Mouse (Mus musculus) lung, embryonic 15.5 days (tissue): ENCODE data around the gene Lacc1. TPM values are rescaled to one million over a fixed set of nuclear protein-coding genes. Genes with fewer than 3 reads are reported as not detected.
A peak's percentile ranks its signal among the peaks of the same experiment; 100 is the strongest.

Experiments
- ATAC-seq: fragments of 200-750 bp; cut with Nextera tagmentation; 2 replicates; pipeline ENCODE4 v1.8.0; 2017; ENCODE audit warnings: moderate number of reproducible peaks, borderline replicate concordance; ENCODE audit not compliant: low FRiP score, low TSS enrichment; ENCODE audit errors: extremely low read depth
- H3K27ac ChIP-seq: fragments of 300-500 bp; sonication (generic); 2 replicates; pipeline ENCODE4 v1.5.1; 2015; ENCODE audit warnings: moderate library complexity, mild to moderate bottlenecking, inconsistent platforms
- H3K27me3 ChIP-seq: fragments of 300-500 bp; sonication (generic); 2 replicates; pipeline ENCODE4 v1.6.1; 2015; ENCODE audit warnings: inconsistent platforms
- H3K36me3 ChIP-seq: fragments of 300-500 bp; sonication (generic); 2 replicates; pipeline ENCODE4 v1.6.1; 2015; ENCODE audit warnings: inconsistent platforms
- H3K4me1 ChIP-seq: fragments of 300-500 bp; sonication (generic); 2 replicates; pipeline ENCODE4 v1.6.1; 2015; ENCODE audit warnings: inconsistent platforms
- H3K4me2 ChIP-seq: fragments of 300-500 bp; sonication (generic); 2 replicates; pipeline ENCODE4 v1.6.1; 2015; ENCODE audit warnings: inconsistent platforms, mild to moderate bottlenecking, moderate library complexity
- H3K4me3 ChIP-seq: fragments of 300-500 bp; sonication (generic); 2 replicates; pipeline ENCODE4 v1.5.1; 2015; ENCODE audit warnings: mild to moderate bottlenecking, inconsistent platforms
- H3K9ac ChIP-seq: fragments of 300-500 bp; sonication (generic); 2 replicates; pipeline ENCODE4 v1.6.1; 2015; ENCODE audit warnings: inconsistent platforms
- H3K9me3 ChIP-seq: fragments of 300-500 bp; sonication (generic); 2 replicates; pipeline ENCODE4 v1.6.1; 2016; ENCODE audit warnings: inconsistent platforms
- WGBS: fragments of 180-500 bp; shearing (Covaris S2); methylation state at CpG from one replicate; pipeline ENCODE4 v1.1.7; 2015; 5-methylcytosine and 5-hydroxymethylcytosine counted together
- polyA plus RNA-seq: library from polyadenylated mRNA; unstranded; fragments of >200 nt; fragmentation: Nextera tagmentation; extraction: Ambion mirVana; gene quantifications from 2 replicates; pipeline ENCODE4 v1.2.1, GENCODE M21; 2015

Lacc1 gene
- 12.3 and 15.0 TPM in 2 replicates for polyA plus RNA-seq

DNA sequence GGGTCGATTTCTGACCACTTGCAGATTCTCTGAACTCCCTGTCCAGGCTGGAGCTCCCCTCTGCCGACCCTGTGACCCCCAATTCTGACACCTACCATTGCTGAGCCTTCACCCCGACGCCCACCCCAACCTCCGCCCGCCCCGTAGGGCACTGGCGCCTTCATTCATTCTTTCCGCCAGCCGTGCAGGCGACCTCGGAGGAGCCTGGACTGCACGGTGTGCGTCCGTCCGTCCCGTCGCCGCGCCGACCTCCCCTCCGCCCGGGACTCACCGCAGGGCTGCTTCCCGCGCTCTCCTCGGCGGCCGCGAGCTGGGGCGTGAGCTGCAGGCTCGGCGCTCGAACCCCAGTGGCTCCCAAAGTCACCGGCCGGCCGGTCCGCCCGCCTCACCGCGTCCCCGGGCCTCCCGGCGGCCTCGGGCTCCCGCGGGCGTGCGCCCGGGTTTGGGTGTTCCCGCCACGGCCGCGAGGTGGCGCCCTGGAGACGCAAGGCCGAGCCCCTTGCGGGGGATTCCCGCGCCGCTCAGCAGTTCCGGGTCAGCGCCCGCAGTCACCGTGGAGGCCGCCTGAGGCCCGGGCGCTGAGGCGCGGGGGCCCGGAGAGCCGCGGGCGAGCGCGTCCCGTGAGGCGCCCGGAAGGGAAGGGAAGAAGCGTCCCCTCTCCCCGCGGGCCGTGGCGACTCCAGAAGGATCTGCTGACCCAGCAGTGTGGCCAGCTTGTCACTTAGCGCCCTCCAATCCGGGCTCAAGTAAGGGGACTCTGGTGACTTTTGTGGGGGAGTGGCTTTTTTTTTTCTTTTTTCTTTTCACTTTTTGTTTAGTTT, at the start of gene Lacc1, which contains the start of gene Ccdc122:
Gene Lacc1, minus strand, starts transcription at position 679 of the 821 bp plus-strand sequence.
Gene Ccdc122, plus strand, starts transcription at position 547 of the 821 bp plus-strand sequence.
- H3K27me3 ChIP-seq: no peaks in the 10 kb centered on the region
- peaks cover 26% of the 10 kb centered on the region for H3K4me1 ChIP-seq
- H3K9ac ChIP-seq: peak within 1 kb of the TSS; percentile 81
- WGBS: under 1% methylated on average over 81 of the region's 86 CpGs
- ATAC-seq: peak; percentile 80
- peak within 1 kb of the TSS; percentile 85 for H3K4me2 ChIP-seq
- H3K4me3 ChIP-seq: peak within 1 kb of the TSS; percentile 82
- H3K27ac ChIP-seq: 0 out of 2 replicates have a peak within 1 kb of the TSS, but pooled peaks have one; percentile 5
- H3K9me3 ChIP-seq: no peaks in the 10 kb centered on the region
- no peaks in the 10 kb centered on the region for H3K36me3 ChIP-seq

DNA sequence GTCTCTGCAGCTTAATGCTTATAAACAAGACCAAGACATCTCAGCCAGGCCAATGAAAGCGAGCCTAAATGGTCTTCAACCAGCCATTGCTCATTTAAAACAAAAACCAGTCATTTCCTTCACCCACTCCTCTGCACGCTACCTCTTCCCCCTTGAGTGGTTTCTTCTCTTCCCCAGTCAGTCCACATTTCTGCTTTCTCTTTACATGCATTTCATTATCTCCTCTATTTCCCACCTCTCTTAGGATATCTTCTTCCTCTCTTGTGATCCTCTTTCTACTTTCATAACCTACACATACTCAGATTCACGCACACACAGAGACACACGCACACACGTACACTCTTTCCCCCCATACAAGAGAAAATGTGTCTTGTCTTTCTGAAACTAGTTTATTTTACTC, 44.5 kb upstream of the Lacc1 start:
- no peaks in the 10 kb centered on the region for H3K27me3 ChIP-seq
- H3K9ac ChIP-seq: no peak overlapping the region
- H3K4me3 ChIP-seq: no peak overlapping the region
- H3K9me3 ChIP-seq: no peaks in the 10 kb centered on the region
- no peaks in the 10 kb centered on the region for H3K36me3 ChIP-seq
- no peaks in the 10 kb centered on the region for H3K4me1 ChIP-seq
- no peak overlapping the region for H3K4me2 ChIP-seq
- 84% methylated on average over 5 of the region's 5 CpGs for whole genome bisulfite sequencing
- no peak overlapping the region for H3K27ac ChIP-seq
- ATAC-seq: no peak

DNA sequence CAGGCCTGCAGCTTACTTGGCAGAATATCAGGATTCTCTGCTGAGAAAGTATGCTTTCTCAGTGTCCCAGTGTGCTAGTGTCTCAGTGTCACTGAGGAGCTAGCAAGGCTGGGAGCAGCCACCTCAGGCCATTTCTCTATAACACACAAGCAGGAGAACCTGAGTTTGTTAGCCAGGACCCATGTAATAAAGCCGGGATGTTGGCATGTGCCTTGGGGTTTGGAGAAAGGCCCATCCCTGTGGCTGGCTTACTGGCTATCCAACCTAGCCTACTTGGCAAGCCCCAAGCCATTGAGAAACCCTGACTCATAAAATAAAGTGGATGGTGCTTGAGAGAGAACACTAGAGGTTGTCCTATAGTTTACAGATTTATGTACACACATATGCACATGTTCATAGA, 32.7 kb upstream of the Lacc1 start:
- WGBS: 84% methylated on average over 1 of the region's 1 CpGs
- Histone ChIP-seq H3K9ac (no peak overlapping the region), H3K9me3 (no peaks in the 10 kb centered on the region), H3K4me3 (no peak overlapping the region), H3K27me3 (no peaks in the 10 kb centered on the region), H3K36me3 (no peaks in the 10 kb centered on the region), H3K27ac (no peak overlapping the region), H3K4me1 (no peaks in the 10 kb centered on the region), H3K4me2 (no peak overlapping the region)
- ATAC-seq: no peak

DNA sequence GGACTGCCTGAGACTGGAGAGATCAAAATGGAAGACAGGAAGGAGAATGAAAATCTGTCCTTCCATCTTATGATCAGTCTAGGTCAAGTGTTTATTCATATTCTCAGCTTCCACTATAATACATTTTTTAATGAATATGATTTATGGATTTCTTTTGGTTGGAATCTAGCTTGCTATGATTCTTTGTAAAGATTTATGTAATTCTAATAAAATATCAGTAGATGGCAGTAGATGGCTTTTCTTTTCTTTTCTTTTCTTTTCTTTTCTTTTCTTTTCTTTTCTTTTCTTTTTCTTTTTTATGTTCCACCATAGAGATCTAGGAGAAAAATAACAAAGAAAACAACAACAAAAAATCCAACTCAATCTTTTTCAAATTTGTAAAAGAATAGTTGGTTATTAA, 16.6 kb upstream of the Lacc1 start:
- Histone ChIP-seq H3K4me1 (no peaks in the 10 kb centered on the region), H3K4me2 (no peak overlapping the region), H3K4me3 (no peak overlapping the region), H3K9me3 (no peaks in the 10 kb centered on the region), H3K36me3 (no peaks in the 10 kb centered on the region), H3K27me3 (no peaks in the 10 kb centered on the region), H3K27ac (no peak overlapping the region), H3K9ac (no peak overlapping the region)
- ATAC-seq: no peak

DNA sequence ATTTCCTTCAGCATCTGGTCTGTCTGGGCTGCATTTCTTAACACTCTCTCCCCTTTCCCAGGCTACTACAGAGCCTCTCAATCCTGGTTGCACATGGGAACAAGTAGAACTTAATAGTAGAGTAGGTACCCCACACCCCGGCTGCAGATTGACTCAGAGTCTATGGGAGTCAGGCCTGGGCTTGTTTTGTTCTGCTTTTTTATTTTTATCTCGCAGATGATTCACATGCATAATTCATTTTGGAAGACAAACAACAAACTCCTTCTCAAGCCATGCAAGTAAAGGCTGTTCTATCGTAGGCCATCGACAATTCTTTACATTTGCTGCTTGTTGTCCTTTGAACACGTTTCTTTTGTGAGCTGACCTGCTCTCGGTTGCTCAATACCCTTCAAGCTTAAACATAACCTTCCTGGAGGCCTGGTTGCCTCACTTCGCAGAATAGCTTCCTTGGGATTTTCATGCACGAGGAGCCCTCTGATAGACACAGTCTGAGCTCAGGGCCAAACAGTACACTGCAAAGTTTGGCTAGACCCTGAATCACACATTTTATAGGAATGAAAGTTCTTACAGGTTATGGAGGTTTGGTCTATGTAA, 1.2 kb upstream of the Lacc1 start:
- H3K27ac ChIP-seq: 0 out of 2 replicates have a peak overlapping the region, but pooled peaks have one; percentile 5
- H3K27me3 ChIP-seq: no peaks in the 10 kb centered on the region
- ATAC-seq: no peak
- H3K4me2 ChIP-seq: no peak overlapping the region; the same call in 1 of the 2 replicates
- peaks cover 20% of the 10 kb centered on the region for H3K4me1 ChIP-seq
- H3K36me3 ChIP-seq: no peaks in the 10 kb centered on the region
- H3K4me3 ChIP-seq: no peak overlapping the region
- no peak overlapping the region for H3K9ac ChIP-seq
- no peaks in the 10 kb centered on the region for H3K9me3 ChIP-seq
- WGBS: 72% methylated on average over 8 of the region's 8 CpGs

DNA sequence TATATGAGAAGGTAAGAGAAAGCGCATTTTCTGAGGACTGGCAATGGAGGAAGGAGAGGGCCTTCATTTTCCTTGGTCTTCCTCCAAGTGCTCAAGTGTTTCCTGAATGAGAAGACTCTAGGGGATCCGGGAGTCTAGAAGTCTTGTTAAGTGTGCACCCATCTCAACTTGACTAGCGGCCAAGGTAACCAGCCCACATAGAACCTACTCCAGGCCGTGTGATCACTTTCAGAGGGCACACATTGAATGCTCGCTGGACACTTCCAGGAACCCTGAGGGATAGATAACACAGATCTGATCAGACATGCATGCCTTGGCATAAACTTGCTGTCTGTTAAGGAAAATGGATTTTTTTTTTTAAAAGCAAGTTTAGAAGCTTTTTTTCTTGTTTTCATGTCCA, 626 bp upstream of the Lacc1 start:
- ATAC-seq: no peak
- no peak overlapping the region for H3K9ac ChIP-seq
- 0 out of 2 replicates have a peak overlapping the region, but pooled peaks have one; percentile 5 for H3K27ac ChIP-seq
- 64% methylated on average over 5 of the region's 5 CpGs for WGBS
- peak overlapping the region; percentile 85 for H3K4me2 ChIP-seq
- peaks cover 20% of the 10 kb centered on the region for H3K4me1 ChIP-seq
- no peaks in the 10 kb centered on the region for H3K9me3 ChIP-seq
- no peaks in the 10 kb centered on the region for H3K36me3 ChIP-seq
- H3K4me3 ChIP-seq: peak overlapping the region; percentile 82
- no peaks in the 10 kb centered on the region for H3K27me3 ChIP-seq

DNA sequence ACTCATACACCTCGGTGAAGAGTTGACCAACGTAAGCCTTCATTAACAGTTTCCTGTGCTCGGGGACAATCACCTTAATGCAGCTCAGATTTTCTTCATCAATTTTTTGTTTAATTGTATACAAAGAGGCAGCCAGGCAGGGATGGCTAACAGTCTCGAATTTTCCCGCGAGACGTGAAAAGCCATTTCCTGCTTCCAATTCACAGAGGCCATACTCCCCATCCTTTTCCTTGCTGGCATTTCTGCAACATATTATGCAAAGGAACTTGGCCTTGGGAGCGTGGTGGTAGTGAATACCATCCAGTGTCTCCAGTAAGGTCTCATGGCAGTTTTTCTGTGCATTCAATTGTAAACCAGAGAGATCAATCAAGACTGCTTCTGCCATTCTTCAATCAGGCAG, 1.7 kb downstream of the Lacc1 start:
- ATAC-seq: no peak
- H3K4me1 ChIP-seq: peaks cover 26% of the 10 kb centered on the region
- no peak overlapping the region for H3K4me2 ChIP-seq
- no peaks in the 10 kb centered on the region for H3K9me3 ChIP-seq
- H3K36me3 ChIP-seq: no peaks in the 10 kb centered on the region
- H3K27ac ChIP-seq: no peak overlapping the region
- no peak overlapping the region for H3K4me3 ChIP-seq
- H3K9ac ChIP-seq: no peak overlapping the region
- 76% methylated on average over 8 of the region's 8 CpGs for WGBS
- no peaks in the 10 kb centered on the region for H3K27me3 ChIP-seq

DNA sequence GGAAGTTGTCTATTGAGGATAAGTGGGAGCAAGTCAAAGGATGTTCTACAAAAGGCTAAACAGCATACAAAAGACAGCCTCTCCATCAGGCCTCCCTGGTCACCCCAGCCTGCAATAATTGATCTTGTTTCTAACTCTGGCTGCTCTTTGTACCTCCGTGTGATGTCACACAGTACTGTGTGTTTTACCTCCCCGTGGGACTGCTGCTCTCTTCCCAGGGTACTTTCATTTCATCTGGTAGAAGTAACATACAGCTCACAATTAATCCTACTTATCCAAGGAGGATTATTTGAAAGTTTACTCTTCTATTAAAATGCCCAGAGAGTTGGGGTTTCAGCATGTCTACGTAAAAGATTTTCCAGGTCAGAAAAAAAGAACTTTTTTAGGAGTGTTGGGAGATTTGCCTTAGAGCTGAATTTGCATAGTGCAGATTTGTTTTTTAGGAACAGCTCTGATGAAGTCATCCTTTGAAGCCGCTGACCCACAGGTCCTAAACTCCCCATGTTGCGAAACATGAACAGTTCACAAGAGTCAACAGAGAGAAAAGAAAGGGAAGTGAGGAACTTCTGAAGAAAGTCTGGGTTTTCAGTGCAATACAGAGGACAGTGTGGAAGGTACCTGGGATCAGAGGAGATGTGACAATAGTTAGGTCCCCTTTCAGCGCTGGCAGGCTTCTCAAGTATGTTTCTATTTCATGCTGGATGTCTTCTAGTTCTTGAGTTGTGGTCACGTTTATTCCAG, 2.4 kb downstream of the Lacc1 start:
- no peak for ATAC-seq
- 65% methylated on average over 7 of the region's 7 CpGs for WGBS

DNA sequence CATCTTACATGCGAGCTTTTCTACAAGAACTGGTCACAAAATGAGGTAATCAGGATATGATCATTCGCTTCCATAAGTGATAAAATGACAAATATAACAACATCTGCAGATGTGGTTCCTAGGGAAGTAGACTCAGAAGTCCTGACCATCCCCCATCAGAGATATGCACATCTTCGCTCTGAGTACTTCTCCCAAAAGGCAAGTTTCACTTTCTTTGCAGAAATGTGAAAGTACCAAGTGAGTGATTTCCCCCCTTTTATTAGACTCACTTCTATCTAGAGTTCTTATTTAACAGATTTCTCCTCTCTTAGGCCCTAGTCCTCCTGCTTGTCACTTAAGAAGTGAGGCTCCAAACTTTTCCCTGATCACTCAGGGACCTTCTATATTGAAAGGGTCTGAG, 3.3 kb downstream of the Lacc1 start:
- H3K27ac ChIP-seq: no peak overlapping the region
- no peak overlapping the region for H3K4me3 ChIP-seq
- ATAC-seq: no peak
- H3K9ac ChIP-seq: no peak overlapping the region
- H3K4me2 ChIP-seq: no peak overlapping the region
- no peaks in the 10 kb centered on the region for H3K27me3 ChIP-seq
- H3K4me1 ChIP-seq: peaks cover 26% of the 10 kb centered on the region
- no peaks in the 10 kb centered on the region for H3K9me3 ChIP-seq
- 86% methylated on average over 3 of the region's 3 CpGs for WGBS
- H3K36me3 ChIP-seq: peaks cover 3% of the 10 kb centered on the region; the same call in 1 of the 2 replicates

More for the DNA sequence above, 2.4 kb downstream of the Lacc1 start:
- Histone ChIP-seq H3K4me3 (no peak overlapping the region), H3K9me3 (no peaks in the 10 kb centered on the region), H3K9ac (no peak overlapping the region), H3K36me3 (no peaks in the 10 kb centered on the region), H3K27me3 (no peaks in the 10 kb centered on the region), H3K27ac (no peak overlapping the region), H3K4me1 (peaks cover 26% of the 10 kb centered on the region), H3K4me2 (no peak overlapping the region)

DNA sequence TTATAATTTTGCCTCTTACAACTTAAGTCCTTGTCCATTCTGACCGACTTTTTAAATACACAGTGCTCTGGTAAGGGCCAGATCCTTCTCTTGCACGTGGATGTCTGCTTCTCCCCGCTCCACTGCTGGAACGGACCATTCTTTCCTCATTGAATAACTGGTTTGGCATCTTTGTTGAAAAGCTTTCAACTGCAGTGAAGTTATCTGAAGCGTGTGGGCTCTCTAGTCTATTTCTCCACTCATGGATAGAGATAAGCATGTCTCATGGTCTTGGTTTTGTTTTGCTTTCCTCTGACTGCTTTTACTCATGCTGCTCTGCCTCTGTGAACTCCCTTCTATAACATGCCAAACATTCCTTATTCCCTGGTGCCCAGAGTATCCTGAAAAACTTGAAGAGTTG, 4.3 kb downstream of the Lacc1 start:
- Histone ChIP-seq H3K4me3 (no peak overlapping the region), H3K4me1 (peaks cover 25% of the 10 kb centered on the region), H3K9me3 (no peaks in the 10 kb centered on the region), H3K4me2 (no peak overlapping the region), H3K27ac (peak overlapping the region; percentile 56), H3K36me3 (peaks cover 7% of the 10 kb centered on the region; the same call in 1 of the 2 replicates), H3K9ac (no peak overlapping the region), H3K27me3 (no peaks in the 10 kb centered on the region)
- WGBS: 55% methylated on average over 5 of the region's 5 CpGs
- ATAC-seq: no peak

DNA sequence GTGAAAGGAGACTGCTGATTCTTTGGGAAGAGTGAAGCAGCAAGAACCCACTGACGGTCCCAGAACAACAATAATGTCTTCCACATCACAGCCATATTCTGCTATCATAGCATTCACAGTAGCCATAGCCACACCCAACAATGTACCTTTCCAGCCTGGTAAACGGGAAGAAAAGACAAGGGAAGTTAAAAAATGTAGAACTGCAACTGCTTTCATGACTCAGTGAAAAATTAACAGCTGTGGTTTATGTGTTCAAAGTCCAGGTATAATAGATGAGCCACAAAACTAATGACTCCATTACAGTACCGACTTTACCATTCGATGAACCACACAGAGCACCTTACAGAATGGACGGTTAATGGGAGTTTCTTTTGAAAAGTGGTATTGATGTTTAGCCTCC, 5.9 kb downstream of the Lacc1 start:
- Histone ChIP-seq H3K27me3 (no peaks in the 10 kb centered on the region), H3K4me2 (no peak overlapping the region), H3K9me3 (no peaks in the 10 kb centered on the region), H3K27ac (no peak overlapping the region), H3K4me1 (peaks cover 17% of the 10 kb centered on the region), H3K4me3 (no peak overlapping the region), H3K36me3 (peaks cover 11% of the 10 kb centered on the region; the same call in 1 of the 2 replicates), H3K9ac (no peak overlapping the region)
- 86% methylated on average over 5 of the region's 5 CpGs for WGBS
- ATAC-seq: no peak
